Mouse (Mus musculus): ENCODE measurements around the gene Slc6a16. TPM values are rescaled to one million over a fixed set of nuclear protein-coding genes. Genes with fewer than 3 reads are reported as not detected.
A peak's percentile ranks its signal among the peaks of the same experiment; 100 is the strongest.

Slc6a16 gene
- polyA plus RNA-seq, 1 experiment = 0.70 TPM

- no peak for TF ChIP-seq CTCF (IDR thresholded peaks at IDR 0.05; ENCODE audit: borderline replicate concordance, extremely low read depth, insufficient read depth, insufficient read length)
- no peak for TF ChIP-seq POLR2A (IDR thresholded peaks at IDR 0.05; ENCODE audit: borderline replicate concordance, extremely low read depth, insufficient read depth, insufficient read length, poor library complexity, severe bottlenecking)
- no peak for DNase-seq (ENCODE audit: low read depth)
Measured at GRCm38 (mm10) chr7:45221680-45222079, 19.2 kb upstream of the Slc6a16 start.

GRCm38 (mm10) chr7:45224826-45225225, 16.1 kb upstream of the Slc6a16 start:
- no peak for DNase-seq (ENCODE audit: low read depth)
- TF ChIP-seq CTCF (IDR thresholded peaks at IDR 0.05; ENCODE audit: borderline replicate concordance, extremely low read depth, insufficient read depth, insufficient read length) (no peak), POLR2A (IDR thresholded peaks at IDR 0.05; ENCODE audit: borderline replicate concordance, extremely low read depth, insufficient read depth, insufficient read length, poor library complexity, severe bottlenecking) (no peak)

- no peak for DNase-seq (ENCODE audit: low read depth)
- no peak for TF ChIP-seq CTCF (IDR thresholded peaks at IDR 0.05; ENCODE audit: borderline replicate concordance, extremely low read depth, insufficient read depth, insufficient read length)
- no peak for TF ChIP-seq POLR2A (IDR thresholded peaks at IDR 0.05; ENCODE audit: borderline replicate concordance, extremely low read depth, insufficient read depth, insufficient read length, poor library complexity, severe bottlenecking)
Measured at GRCm38 (mm10) chr7:45226421-45226820, 14.5 kb upstream of the Slc6a16 start.

- DNase-seq (ENCODE audit: low read depth) = no peak
- no peak for TF ChIP-seq POLR2A (IDR thresholded peaks at IDR 0.05; ENCODE audit: borderline replicate concordance, extremely low read depth, insufficient read depth, insufficient read length, poor library complexity, severe bottlenecking)
- TF ChIP-seq CTCF (IDR thresholded peaks at IDR 0.05; ENCODE audit: borderline replicate concordance, extremely low read depth, insufficient read depth, insufficient read length) = no peak
Measured at GRCm38 (mm10) chr7:45228548-45228947, 12.3 kb upstream of the Slc6a16 start.

GRCm38 (mm10) chr7:45229046-45229445, 11.8 kb upstream of the Slc6a16 start:
- DNase-seq (ENCODE audit: low read depth) = no peak
- no peak for TF ChIP-seq CTCF (IDR thresholded peaks at IDR 0.05; ENCODE audit: borderline replicate concordance, extremely low read depth, insufficient read depth, insufficient read length)
- TF ChIP-seq POLR2A (IDR thresholded peaks at IDR 0.05; ENCODE audit: borderline replicate concordance, extremely low read depth, insufficient read depth, insufficient read length, poor library complexity, severe bottlenecking) = no peak

- TF ChIP-seq CTCF (IDR thresholded peaks at IDR 0.05; ENCODE audit: borderline replicate concordance, extremely low read depth, insufficient read depth, insufficient read length) = no peak
- DNase-seq (ENCODE audit: low read depth) = no peak
Measured at GRCm38 (mm10) chr7:45229459-45230203, 11.3 kb upstream of the Slc6a16 start.

- no peak for DNase-seq (ENCODE audit: low read depth)
Measured at GRCm38 (mm10) chr7:45231192-45231591, 9.7 kb upstream of the Slc6a16 start.

GRCm38 (mm10) chr7:45231941-45232340, 8.9 kb upstream of the Slc6a16 start:
- DNase-seq (ENCODE audit: low read depth) = no peak
- no peak for TF ChIP-seq CTCF (IDR thresholded peaks at IDR 0.05; ENCODE audit: borderline replicate concordance, extremely low read depth, insufficient read depth, insufficient read length)
- TF ChIP-seq POLR2A (IDR thresholded peaks at IDR 0.05; ENCODE audit: borderline replicate concordance, extremely low read depth, insufficient read depth, insufficient read length, poor library complexity, severe bottlenecking) = no peak

More at GRCm38 (mm10) chr7:45231192-45231591, 9.7 kb upstream of the Slc6a16 start:
- TF ChIP-seq CTCF (IDR thresholded peaks at IDR 0.05; ENCODE audit: borderline replicate concordance, extremely low read depth, insufficient read depth, insufficient read length) = no peak
- TF ChIP-seq POLR2A (IDR thresholded peaks at IDR 0.05; ENCODE audit: borderline replicate concordance, extremely low read depth, insufficient read depth, insufficient read length, poor library complexity, severe bottlenecking) = no peak

- no peak for TF ChIP-seq POLR2A (IDR thresholded peaks at IDR 0.05; ENCODE audit: borderline replicate concordance, extremely low read depth, insufficient read depth, insufficient read length, poor library complexity, severe bottlenecking)
- TF ChIP-seq CTCF (IDR thresholded peaks at IDR 0.05; ENCODE audit: borderline replicate concordance, extremely low read depth, insufficient read depth, insufficient read length) = no peak
- no peak for DNase-seq (ENCODE audit: low read depth)
Measured at GRCm38 (mm10) chr7:45232716-45233465, 8.0 kb upstream of the Slc6a16 start.

- no peak for TF ChIP-seq POLR2A (IDR thresholded peaks at IDR 0.05; ENCODE audit: borderline replicate concordance, extremely low read depth, insufficient read depth, insufficient read length, poor library complexity, severe bottlenecking)
- no peak for TF ChIP-seq CTCF (IDR thresholded peaks at IDR 0.05; ENCODE audit: borderline replicate concordance, extremely low read depth, insufficient read depth, insufficient read length)
- peak; percentile 83 for DNase-seq (ENCODE audit: low read depth)
Measured at GRCm38 (mm10) chr7:45233580-45234332, 7.1 kb upstream of the Slc6a16 start.

GRCm38 (mm10) chr7:45234333-45234841, 6.5 kb upstream of the Slc6a16 start:
- TF ChIP-seq CTCF (IDR thresholded peaks at IDR 0.05; ENCODE audit: borderline replicate concordance, extremely low read depth, insufficient read depth, insufficient read length) (no peak), POLR2A (IDR thresholded peaks at IDR 0.05; ENCODE audit: borderline replicate concordance, extremely low read depth, insufficient read depth, insufficient read length, poor library complexity, severe bottlenecking) (no peak)
- peak; percentile 51 for DNase-seq (ENCODE audit: low read depth)

Data from brain, embryonic 14.5 days (tissue).